Mouse (Mus musculus) ES-E14 (cell line): ENCODE results near the gene C77080.

Source experiments
- CHD2 ChIP-seq: IDR thresholded peaks from 2 replicates; pipeline ENCODE4 v1.6.1; 2014; ENCODE audit warnings: mild to moderate bottlenecking, low read depth, low read length, inconsistent platforms
- HCFC1 ChIP-seq: IDR thresholded peaks from 2 replicates; pipeline ENCODE4 v1.6.1; 2012; ENCODE audit warnings: low read length, inconsistent platforms, borderline replicate concordance; ENCODE audit not compliant: insufficient read depth
- MAFK ChIP-seq: IDR thresholded peaks from 2 replicates; pipeline ENCODE4 v1.6.1; 2014; ENCODE audit warnings: mild to moderate bottlenecking, low read depth, low read length, inconsistent platforms; ENCODE audit not compliant: insufficient read depth
- ZC3H11A ChIP-seq: IDR thresholded peaks from 2 replicates; pipeline ENCODE4 v1.6.1; 2012; ENCODE audit warnings: low read depth, mild to moderate bottlenecking, inconsistent platforms, low read length, borderline replicate concordance
- ZNF384 ChIP-seq: IDR thresholded peaks from 2 replicates; pipeline ENCODE4 v1.6.1; 2012; ENCODE audit warnings: low read depth, low read length, inconsistent platforms

DNA sequence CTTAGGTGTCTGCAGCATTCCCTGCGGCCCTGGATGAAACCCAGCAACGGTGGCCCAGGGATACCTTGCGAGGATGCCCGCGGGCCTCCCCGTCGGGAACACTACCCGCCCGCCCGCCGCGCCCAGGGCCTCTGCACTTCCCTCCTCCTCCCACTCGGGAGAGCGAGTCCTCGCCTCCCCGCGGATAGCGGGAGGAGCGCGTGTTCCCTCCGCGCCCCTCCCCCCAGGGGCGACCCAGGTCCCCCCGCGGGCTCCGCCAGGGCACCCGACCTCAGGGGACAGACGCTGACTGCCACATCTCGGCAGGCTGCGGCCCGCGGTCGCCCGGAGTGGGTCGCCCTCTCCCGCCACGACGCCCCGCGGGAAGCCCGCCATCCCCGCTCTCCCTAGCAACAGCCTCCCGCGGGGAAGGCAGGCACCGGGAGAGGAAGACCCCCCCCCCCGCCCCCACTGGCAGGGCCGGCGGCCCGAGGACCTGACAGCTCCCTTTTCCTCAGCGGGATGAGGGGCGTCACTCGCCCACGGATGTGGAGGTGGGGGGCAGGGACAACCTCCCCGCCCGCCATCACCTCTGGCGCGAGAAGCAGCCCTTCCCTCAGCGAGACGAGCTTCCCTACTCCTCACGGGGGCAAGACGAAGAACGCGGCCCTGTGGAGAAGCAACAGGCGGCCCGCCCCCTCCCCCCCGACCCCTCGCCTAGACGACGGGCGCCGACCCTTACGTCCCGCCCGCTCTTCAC lies 72.2 kb downstream of the C77080 start:
- TF ChIP-seq ZNF384 (no peak), MAFK (no peak), ZC3H11A (no peak), HCFC1 (no peak), CHD2 (no peak)
